Mouse (Mus musculus): ENCODE data around the gene Hemk1.

The Hemk1 gene

DNA sequence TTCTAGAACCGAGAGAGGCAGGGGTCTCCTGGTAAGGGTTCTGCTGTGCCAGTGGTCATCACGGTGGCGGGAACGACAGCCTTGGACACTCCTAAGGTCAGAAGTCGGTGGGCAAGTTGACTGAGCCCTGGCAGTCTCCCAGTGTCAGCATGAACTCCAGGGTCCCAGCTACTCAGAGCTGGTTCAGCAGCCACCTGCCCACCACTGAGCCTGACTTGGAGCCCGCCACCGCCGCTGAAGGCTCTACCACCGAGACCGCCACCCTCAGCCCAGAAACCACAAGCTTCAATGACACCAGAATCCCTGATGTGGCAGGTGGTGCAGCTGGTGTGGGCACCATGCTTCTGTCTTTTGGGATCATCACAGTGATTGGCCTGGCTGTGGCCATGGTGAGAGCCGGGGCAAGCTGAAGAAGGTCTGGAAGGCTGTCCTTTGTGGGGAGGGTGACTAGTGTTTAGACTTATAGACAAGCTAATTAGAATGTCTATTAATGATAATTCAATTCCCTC lies 4.1 kb upstream of the Hemk1 start:
- DNase-seq: peak; percentile 69

DNA sequence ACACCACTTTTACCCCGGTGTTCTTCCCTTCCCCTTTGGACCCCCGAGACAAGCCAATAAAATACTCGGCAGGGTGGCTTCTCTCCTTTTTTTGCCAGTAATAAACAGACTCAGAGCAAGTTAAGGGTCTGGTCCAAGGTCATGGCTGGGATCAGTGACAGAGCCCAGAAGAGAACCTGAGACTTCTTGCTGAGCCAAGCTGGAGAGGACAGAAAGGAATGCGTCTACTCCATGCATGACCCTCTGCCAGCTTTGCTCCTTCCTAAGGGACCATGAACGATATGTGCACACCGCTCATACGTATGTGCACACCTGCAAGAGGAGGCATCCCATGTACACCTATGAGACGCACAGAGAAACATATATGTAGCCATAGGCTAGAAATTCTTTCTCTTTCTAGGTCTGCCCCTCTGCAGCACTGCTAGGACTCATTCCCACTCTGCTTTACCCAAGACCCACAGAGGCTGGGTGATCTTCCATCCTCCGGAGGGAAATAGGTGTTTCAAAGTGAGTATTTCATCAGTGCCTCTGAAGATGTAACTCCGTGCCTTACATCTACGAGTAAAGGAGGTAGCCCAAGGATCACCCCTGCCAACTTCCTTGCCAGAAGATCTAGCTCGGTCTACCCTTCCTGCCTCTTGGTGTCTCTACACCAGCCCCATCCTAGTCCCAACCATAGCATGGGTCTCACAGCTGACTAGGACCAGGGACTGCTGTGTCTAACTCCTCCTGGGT lies 2.9 kb upstream of the Hemk1 start:
- DNase-seq: peak; percentile 71

DNA sequence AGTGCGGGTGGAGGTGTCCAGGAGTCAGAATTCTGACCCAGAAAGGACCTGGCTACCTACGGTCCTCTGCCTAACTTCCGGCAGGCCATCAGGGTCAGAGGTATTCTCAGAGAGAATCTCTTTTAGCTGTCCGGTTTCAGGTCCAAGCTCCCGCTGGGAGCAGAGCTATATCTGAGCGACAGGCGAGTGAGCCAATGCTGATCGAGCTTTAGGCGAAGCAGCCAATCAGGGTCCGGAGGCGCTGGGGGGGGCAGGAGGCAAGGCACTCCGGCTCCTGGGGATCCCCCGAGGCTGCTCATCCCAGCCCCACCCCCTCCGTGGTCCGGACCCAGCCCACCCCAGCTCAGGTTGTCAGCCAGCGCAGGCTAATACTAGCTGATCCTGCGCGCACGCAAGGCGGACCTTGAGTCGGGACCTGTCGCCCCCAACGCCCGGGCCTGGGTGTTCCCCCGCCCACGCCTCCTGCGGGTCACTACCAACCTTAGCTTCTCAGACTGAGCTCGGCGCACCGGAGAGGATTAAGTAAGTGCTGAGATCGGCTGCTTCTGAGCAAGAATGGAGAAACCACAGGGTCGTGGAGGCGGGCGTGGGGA lies 2.2 kb upstream of the Hemk1 start, which contains the start of gene 6430571L13Rik:
Gene 6430571L13Rik (plus strand): TSS at position 336 of the 593 bp plus-strand sequence.
- peak; percentile 97 for DNase-seq

DNA sequence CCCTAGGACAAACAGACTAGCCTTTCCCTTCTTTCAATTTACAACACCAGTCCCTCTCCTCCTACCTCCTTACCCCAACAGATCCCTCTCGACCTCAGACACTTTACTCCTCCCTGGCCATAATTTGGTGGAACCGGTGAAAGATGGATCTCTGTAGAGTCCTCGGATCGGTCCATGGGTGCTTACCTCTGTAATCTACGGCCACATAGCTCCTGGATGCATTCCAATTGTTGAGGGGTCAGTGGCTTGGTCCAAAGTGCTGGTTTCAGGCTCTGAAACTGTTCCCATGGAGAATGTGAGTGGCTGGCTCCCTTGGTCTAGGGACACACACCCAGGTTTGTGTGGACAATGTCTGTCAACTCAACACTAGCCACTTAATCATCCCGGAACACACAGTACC lies 1.8 kb downstream of the Hemk1 start:
- no peak for DNase-seq

DNA sequence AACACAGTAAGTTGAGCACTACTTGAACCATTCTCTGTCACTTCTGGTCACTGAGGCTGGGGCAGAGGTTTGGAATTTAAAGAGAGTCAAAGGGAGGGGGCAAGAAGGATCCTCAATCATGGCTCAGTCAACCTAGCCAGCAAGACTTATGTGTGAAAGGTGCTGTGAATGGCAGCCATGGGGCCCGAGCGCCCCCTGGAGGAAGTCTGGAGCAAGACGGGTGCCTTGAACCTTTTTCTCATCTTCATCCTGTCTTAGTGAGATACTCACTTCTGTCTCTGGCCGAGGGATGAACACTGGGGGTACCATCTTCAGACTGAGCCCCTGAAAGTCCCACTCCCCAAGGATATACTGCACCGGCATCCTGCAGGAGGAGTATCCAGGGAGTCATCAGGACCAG lies 2.2 kb downstream of the Hemk1 start:
- peak; percentile 84 for DNase-seq

DNA sequence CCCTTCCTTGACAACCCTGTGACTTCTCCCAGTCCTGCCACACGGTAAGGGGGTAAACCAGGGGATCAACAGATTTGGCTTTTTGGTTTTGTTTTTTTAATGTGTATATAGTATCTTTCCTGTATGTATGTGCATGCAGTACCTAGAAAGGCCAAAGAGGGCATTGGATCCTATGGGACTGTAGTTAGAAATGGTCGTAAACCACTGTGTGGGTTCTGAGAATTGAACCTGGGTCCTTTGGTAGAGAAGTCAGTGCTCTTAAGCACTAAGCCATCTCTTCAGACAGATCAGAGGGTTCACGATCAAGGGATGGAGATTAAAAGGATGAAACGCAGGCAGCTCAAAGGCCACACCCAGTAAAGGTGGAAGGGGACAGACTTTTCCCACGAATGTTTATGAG lies 3.1 kb downstream of the Hemk1 start:
- no peak for DNase-seq

DNA sequence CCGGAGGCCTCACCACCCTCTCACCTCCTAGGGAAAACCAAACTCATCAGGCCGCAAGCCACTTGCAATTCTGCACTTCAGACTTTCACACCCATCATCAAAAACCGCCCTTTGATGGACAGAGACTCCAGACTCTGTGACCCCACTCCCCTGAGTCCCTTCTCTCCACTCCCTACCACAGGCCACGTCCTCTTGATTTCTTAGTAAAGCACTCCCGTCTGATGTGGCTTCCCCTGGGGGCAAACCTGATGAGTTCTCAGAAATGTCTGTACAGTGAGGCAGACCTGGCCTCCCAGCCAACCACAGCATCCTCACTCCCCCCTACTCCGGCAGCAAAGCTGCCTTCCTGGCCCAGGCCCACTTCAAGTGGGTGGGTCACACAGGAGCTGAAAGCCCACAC lies 3.8 kb downstream of the Hemk1 start:
- DNase-seq: no peak

DNA sequence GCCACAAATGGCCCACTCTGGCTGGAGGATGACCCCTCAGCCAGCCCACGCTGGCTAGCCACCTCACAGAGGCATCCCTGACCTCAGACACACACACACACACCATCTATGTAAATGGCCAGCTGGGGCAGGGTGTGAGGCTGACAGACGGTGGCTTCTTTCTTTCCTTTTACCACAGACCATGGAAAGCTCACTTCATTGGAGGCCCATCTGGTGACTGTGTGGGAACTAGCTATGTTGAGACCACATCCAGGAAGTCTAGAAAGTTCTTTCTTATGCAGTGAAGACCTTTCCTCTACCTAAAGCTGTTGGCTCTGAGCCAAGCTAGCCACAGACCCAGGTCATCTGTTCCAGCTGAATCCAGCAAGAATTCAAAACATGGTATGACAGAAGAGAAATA lies 4.5 kb downstream of the Hemk1 start:
- no peak for DNase-seq

DNA sequence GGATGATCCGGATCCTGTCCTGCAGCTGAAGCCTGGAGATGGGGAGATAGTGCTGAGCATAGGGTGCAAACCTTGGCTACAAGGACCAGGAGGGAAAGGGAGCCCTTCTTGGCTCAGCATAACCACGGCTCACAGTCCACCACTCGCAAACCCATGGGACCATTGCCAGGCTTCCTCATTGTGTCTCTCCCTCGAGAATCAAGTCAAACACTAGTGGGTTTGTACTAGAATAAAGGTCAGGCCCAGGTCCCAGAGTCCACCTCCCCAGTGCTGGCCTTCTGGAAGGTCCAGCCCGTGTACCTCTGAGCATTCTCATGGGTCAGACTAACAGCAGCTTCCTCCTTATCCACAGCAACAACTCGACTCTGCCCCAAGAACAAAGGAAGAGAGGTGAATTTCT lies 7.4 kb downstream of the Hemk1 start:
- DNase-seq: no peak

DNA sequence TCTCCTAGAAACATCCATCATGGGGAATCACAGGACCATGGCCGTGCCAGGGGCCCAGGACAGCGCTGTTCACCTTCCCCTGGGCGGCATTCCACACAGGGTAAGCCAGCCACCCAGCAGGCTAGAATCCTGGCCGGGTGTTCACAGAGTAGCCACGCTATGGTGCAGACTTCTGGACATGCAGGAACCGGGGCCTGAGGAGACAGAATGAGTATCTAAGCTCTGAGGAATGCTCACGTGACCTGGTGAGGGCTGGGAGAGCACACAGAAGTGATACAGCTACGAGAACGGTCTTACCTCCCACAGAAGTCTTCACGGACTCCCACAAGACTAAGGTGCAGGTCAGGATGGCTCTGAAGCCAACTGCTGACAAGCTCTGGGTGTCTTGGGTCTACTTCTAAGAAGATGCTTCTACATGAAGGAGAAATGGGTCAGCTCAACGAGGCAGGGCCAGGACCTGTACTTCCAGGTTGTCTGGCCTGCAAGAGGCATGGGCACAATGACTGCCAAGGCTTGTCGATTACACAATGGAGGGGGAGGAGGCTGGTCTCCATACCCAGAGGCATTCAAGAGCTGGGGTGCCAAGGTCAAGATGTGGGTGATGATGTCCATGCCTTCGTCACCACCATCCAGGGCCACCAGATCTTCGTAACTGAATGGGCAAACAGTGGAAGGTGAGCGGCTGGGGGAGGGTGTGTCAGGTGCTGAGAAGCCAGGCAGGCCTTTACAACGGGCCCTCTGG lies 10.1 kb downstream of the Hemk1 start:
- no peak for DNase-seq

DNA sequence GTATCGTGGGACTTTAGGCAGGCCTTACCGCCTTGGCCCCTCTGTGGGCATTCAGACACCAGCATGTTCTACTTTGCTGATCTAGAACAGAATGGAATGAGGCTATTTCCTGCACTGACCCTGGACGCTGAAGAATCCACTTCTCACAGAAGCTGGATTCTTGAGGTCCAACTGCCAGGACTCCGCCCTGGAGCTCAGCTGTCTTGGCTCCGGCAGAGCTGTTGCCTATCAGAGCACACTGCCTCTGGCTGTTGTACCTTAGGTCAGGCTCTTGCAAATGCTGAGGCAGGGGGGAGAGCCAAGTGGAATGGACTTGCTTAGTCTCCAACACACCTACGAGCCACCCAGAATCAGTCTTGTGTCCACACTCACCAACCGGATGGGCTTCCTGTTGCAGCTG lies 12.2 kb downstream of the Hemk1 start:
- DNase-seq: no peak

DNA sequence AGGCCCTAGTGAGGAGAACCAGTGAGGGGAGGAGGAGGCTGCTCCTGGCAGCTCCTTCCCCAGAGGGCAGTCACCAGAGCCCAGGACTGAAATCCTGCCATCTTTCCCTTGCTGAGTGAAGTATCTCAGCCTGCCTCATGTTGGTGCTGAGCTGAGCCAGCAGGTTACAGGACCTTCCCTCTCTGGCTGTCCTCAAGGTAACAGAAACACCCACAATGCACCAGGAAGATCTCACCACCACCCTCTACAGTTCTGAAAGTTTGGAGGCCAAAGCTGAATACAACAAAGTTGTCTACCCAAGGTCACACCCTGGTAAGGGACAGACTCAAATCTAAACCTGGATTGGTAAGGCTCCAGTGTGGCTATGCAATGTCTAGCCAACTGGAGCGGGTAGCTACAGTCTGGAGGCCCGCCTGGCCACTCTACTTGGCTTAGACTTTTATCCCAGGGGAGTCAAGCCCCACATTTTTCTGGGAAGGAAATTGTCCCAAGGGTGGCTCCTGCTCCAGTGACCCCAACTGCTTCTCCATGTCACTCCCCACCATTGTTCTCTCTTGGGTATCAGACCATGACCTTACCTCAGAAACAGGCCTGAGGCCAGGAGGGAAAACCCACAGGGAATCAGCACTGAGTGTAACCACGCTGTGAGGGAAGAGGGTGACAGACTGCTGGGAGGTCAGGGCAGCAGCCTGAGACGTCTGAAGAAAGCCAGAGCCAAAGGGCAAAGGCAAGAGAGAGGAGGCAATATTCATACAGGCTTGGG lies 13.2 kb downstream of the Hemk1 start:
- DNase-seq: no peak

DNA sequence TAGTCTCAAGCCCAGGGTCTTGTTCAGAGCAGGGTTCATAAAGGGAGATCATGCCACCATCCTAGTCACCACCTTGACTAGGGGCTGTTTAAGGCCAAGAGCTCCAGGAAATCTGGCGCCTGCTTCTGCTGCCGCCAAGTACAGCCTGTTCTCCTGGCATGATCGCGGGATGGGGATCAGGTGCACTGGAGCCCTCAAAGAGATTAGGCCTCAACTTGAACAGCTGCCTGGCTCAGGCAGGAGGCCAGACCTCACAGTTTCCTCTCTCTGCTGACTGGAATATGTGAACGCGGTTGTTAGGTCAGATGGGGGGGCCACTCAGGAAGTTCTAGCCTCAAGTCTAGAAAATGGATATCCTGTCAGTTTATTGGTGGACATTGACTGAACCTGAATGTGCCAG lies 14.6 kb downstream of the Hemk1 start:
- peak; percentile 80 for DNase-seq

DNA sequence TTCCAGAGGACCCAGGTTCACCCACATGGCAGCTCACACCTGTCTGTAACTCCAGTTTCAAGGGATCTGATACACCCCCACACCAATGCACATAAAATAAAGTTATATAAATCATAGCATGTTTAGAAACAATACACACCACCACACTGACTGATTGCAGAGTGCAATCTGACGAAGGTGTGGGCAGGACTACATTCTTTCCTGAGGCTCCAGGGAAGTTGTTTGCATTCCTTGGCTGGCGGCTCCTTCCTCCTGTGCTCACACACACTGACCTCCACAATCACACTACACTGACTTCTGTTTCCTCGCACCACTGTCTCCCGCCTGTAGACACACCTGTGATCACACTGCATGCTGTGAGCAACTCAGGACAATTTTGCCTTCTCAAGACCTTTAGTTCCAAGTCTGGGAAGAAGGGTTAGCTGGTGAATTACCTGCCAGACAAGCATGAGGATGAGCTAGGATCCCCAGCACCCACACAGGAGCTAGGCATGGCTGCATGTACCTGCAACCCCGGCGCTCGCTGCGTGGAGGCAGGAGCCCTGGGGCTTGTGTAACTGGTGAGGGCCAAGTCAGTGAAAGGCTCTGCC lies 15.6 kb downstream of the Hemk1 start:
- DNase-seq: no peak

DNA sequence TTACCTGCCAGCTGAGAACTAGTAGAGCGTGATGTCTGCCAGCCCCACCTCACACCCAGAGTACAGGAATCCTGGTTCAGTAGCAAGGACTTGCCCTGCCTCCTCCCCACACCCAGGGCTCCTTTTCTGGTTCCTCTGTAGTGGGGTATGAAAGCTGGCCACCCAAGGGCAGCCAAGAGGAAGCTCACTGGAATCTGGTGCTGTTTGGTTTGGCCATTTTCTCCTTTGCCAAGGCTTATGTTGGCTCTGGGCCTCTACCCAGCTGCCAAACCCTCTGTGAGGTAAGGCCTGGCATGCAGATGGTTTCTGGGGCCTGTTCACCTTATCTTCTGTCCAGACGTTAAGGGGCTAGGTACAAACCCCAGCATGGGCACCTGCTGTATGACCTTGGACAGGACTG lies 22.4 kb downstream of the Hemk1 start:
- peak; percentile 38 for DNase-seq

DNA sequence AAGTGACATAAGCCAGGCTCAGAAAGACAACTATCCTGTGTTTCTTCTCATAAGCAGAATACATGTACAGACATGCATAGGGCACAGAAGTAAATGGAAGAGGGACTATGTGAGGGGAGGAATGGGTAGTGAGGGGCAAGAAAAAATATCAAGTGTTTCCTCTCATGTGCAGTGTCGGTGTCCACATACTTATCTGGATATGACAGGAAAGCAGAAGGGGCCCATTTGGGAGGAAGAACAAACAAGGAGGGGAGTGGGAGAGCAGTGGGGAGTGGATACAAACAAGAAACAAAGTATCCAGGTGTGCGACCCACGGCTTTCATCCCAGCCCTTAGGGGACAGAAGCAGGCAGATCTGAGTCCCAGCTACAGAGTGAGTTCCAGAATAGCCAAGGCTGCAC lies 24.2 kb downstream of the Hemk1 start:
- DNase-seq: no peak

DNA sequence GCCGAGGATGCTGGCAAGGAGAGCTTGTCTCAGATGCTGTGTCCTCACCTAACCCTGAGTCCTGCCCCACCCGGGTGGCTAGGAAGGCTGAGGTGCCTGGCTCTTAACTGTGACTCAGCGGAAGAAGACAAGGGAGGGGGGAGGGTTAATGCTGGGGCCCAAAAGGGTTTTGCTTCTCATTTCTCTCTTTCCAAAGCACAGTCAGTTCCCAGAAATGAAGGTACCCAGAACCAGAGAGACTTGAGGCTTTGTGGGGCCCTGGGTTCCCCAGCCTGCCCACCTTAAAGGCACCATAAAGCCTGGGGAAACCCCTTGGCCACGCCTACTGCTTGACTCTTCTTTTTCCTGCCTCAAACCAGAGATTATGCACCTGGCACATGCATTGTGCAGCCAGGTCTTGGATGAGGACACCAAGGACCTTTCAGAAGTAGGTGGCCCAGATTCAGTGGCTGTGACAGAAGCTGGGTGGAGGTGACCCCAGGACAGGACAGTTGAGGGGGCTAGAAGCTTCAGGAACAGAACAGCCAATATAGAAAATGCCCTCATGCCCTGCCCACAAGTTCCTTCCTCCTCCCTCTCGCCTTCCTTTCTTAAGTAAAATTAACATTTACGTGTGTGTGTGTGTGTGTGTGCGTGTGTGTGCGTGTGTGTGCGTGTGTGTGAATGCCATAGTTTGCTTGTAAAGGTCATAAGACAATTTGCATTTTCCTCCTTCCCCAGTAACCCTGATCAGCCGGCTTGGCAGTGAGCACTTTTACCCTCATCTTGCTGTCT lies 25.2 kb downstream of the Hemk1 start:
- no peak for DNase-seq

DNA sequence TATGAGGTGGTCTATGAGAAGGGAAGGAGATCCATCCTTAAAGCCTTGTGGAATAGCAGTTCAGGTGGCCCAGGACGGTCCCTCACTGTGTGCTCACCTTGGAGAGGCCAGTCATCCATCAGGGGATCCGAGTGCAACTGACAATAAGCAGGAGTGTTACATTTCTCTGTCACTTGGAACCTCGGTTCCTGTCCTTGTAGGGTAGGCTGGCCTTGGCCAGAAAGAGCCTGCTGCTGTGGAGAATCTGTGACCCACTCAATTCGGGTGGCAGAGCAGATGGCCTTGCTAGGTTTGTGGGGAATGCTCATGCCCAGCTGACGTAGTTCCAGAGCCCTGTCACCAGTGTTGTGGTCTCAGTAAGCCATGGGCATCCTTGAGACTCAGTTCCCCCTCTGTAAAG lies 28.6 kb downstream of the Hemk1 start:
- DNase-seq: no peak

DNA sequence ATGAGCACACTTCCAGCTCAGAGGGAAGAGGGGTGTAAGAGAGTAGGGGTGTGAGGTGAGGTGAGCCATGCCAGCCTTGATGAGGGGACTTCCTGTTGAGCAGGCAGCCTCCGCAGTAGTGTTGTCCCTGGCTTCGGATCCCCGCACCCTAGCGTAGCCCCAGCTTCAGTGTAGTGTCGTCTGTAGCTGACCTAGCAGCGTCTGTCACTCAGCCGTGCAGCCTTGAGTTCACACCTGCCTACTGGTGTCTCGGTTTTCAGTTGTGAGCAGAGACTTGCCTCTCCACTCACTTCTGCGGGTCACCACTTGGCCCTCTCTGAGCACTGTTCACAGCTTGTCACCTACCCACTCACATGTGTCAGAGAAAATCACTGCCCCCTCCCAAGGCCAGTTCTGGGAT lies 29.0 kb downstream of the Hemk1 start:
- no peak for DNase-seq

DNA sequence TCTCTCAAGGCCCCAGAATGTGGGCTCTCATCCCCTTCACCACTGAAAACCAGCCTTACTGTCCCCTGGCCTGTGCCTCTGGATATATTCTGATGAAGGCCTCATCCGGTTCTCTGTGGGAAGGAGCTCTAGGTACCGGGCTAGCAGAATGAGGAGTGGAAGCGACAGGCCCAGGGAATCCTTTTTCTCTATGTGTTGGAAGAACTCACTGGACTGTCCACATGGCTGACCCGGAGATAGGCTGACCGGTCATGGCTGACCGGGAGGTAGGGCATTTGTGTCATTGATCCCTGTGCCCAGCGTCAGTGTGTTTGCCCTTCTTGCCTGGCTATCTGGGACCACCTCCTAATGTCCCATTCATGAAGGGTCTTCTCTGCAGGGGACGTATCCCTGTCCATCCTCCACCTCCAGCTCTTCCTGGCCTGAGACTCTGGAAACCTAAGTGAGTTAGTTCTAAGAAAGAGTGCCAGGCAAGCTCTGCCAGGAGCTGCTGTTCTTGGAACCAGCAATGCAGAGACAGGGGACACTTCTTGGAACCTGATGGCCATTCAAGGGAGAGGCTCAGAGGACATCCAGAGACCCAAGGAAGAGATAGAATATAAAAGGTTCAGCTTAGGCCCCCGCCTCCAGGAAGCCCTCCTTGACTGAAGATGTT lies 29.7 kb downstream of the Hemk1 start:
- no peak for DNase-seq

DNA sequence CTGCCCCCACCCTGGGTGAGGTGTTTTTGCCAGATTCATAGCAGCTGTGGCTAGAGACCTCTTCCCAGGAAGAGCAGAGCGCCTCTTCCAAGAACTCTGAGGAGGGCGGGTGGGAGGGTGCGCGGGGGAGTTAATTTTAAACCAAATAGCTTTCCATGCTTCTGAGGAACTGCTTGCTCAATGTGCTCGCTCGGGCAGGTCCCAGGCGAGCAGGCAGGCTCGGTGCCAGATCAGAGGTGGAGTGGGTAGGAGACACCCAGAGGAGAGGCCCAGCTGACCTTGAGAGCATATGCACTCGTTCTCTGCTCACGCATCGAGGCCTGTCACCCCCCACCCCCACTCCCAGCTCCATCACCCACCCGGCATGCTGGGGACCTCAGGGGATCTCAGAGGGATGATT lies 30.3 kb downstream of the Hemk1 start:
- DNase-seq: no peak

Measured in cerebellum, adult 9-10 months (tissue).